Mouse (Mus musculus) bone marrow, adult 2 months (tissue): ENCODE results near the gene Hoxb7.

Source experiments
- CTCF ChIP-seq: fragments of 200-500 bp; IDR thresholded peaks from 2 replicates; pipeline ENCODE4 v1.5.1; 2011; ENCODE audit warnings: low read length, control low read depth; ENCODE audit not compliant: control insufficient read depth, insufficient read depth
- POLR2A ChIP-seq: fragments of 200-500 bp; IDR thresholded peaks from 2 replicates; pipeline ENCODE4 v1.6.1; 2011; ENCODE audit warnings: low read depth, mild to moderate bottlenecking, control low read depth, low read length, borderline replicate concordance; ENCODE audit not compliant: control insufficient read depth

GRCm38 (mm10) chr11:96304381-96305195 lies 18.2 kb downstream of the Hoxb7 start:
- TF ChIP-seq CTCF (no peak), POLR2A (no peak)
